Mouse (Mus musculus) Patski (cell line): ENCODE measurements around the gene Rnf167. TPM values are rescaled to one million over a fixed set of nuclear protein-coding genes. Genes with fewer than 3 reads are reported as not detected.
A peak's percentile ranks its signal among the peaks of the same experiment; 100 is the strongest.

Source experiments
- ATAC-seq: fragments of 100-300 bp; one replicate; pipeline ENCODE4 v1.8.0; 2021
- CTCF ChIA-PET: fragments of 350-600 bp; sonication (Branson Sonifier 250); formaldehyde crosslinking; loops from one replicate; lab custom pipeline; 2022; ENCODE audit warnings: inconsistent platforms; lab: Charles Lee
- POLR2A ChIA-PET: fragments of 350-600 bp; sonication (Branson Sonifier 250); formaldehyde crosslinking; loops from one replicate; lab custom pipeline; 2022; ENCODE audit warnings: antibody characterized with exemption, inconsistent platforms; lab: Charles Lee
- DNase-seq: peaks from one replicate; pipeline ENCODE4 v3.0.0-alpha.2; 2011; ENCODE audit warnings: low read depth, low spot score
- H3K27me3 ChIP-seq: fragments of 371-371 bp; one replicate; pipeline ENCODE4 v1.5.1; 2021
- CTCF ChIP-seq: fragments of 100-300 bp; IDR thresholded peaks from one replicate; pipeline ENCODE4 v1.5.1; 2021
- in situ Hi-C: fragments of 300-500 bp; cut with MboI; formaldehyde crosslinking; loops from 3 replicates; pipeline ENCODE4 v1.11.1; 2018; ENCODE audit warnings: low pct_unique_long_range_greater_than_20kb, mixed read lengths
- polyA plus RNA-seq: library from polyadenylated mRNA; unstranded; gene quantifications from one replicate; pipeline ENCODE4 v1.2.3, GENCODE M21; 2021

The Rnf167 gene
- polyA plus RNA-seq, 1 experiment from 2014 or later = 37.0 TPM

DNA sequence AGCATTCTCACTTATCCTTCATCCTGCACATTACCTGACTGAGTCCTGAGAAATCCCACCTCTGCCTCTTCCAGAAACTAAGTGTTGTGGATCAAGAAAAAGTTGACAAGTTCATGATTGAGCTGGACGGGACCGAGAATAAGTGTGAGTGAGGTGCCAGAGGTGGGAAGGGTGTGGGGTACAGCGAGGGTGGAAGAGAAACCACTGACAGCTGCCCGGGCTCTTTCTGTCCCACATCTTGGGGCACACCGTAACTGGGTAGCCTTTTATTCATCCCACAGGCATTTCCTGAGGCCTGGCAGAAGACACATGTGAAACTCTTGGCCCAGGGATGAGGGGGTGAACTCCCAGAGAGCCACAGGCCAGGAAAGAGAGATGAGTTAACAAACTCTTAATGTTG is 11.5 kb downstream of the Rnf167 start:
- in situ Hi-C loops = no loop called here
- ChIA-PET CTCF (no interaction called here), POLR2A (interaction anchor here (6.4 kb wide), 1 partner anchor 9 kb away, joined by 52 read pairs; the partner anchor contains the start of gene Spag7)
- DNase-seq (no peak), ATAC-seq (no peak)
- no peaks in the 10 kb centered on the region for H3K27me3 ChIP-seq
- TF ChIP-seq CTCF = no peak

DNA sequence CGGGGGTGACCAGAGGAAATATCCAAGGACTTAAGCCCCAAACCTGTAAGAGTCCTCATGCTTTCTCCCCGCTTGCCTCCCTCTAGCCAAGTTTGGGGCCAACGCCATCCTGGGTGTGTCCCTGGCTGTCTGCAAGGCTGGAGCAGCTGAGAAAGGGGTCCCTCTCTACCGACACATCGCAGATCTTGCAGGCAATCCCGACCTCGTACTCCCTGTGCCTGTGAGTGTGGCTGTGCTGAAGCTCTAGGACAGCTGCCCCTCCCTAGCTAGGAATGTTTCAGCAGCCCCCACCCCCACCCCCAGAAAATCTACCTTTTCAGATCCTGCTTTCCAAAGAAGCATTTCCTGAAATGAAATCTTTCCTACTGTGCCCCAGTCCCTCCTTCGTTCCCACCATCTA is 11.9 kb downstream of the Rnf167 start:
- ChIA-PET CTCF (interaction anchor here (1.5 kb wide), 1 partner anchor 9 kb away, joined by 4 read pairs; no protein-coding TSS in a partner anchor), POLR2A (interaction anchor here (6.4 kb wide), 1 partner anchor 9 kb away, joined by 52 read pairs; the partner anchor contains the start of gene Spag7)
- TF ChIP-seq CTCF = no peak
- ATAC-seq (no peak), DNase-seq (no peak)
- in situ Hi-C loops = no loop called here
- no peaks in the 10 kb centered on the region for H3K27me3 ChIP-seq

DNA sequence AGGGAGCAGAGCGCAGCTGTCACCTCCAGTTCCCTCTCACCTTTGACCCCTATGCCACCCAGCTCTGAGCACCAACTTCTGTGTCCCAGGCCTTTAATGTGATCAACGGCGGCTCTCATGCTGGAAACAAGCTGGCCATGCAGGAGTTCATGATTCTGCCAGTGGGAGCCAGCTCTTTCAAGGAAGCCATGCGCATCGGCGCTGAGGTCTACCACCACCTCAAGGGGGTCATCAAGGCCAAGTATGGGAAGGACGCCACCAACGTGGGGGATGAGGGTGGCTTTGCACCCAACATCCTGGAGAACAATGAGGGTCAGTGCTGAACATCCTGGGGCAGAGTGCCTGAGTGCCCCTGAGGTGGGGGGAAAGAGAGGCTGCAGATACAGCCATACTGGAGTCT is 13.5 kb downstream of the Rnf167 start:
- no peak for TF ChIP-seq CTCF

DNA sequence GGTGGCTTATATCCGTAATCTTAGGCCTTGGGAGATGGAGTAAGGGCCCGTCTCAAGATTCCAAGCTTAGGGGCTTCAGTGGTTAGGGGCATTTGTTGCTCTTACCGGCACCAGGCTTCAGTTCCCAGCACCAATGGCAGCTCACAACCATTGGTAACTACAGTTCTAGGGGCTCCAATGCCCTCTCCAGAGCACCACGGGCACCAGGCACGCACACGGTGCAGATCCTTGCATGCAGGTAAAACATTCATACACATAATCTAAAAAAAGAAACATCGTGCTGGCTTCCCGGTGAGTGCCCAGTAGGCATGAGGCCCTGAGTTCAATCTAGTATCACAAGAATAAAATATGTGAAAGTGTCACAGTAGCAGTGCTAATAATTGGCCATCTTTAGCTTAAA is 16.1 kb downstream of the Rnf167 start:
- in situ Hi-C loops = no loop called here
- no peak for ATAC-seq
- CTCF ChIA-PET = interaction anchor here (1.0 kb wide), 1 partner anchor 14 kb away, joined by 3 read pairs; no protein-coding TSS in a partner anchor

More for the DNA sequence above, 13.5 kb downstream of the Rnf167 start:
- DNase-seq (no peak), ATAC-seq (no peak)
- POLR2A ChIA-PET = no interaction called here
- no peaks in the 10 kb centered on the region for H3K27me3 ChIP-seq
- CTCF ChIA-PET = no interaction called here
- in situ Hi-C loops = no loop called here

DNA sequence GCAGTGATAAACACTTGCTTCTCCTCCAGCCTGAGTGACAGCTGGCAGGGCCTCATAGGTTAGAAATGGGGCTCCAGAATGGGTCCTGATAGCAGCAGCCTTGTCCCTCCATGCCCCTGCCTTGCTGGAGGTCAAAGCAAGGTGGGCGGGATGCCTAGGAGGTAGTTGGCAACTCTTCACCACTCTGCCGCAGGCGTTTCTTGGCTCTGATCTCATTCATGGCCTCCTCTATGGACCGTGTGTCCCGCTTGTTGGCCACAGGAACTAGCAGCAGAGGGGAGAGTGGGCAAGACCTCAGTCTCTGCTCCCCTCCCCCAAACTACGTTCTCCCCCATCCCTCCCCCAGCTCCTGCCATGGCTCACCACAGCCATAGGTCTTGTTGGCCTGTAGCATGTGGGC is 16.9 kb downstream of the Rnf167 start:
- ATAC-seq (no peak), DNase-seq (no peak)
- in situ Hi-C loops = no loop called here
- no peak for TF ChIP-seq CTCF
- CTCF ChIA-PET = no interaction called here
- POLR2A ChIA-PET = no interaction called here
- no peaks in the 10 kb centered on the region for H3K27me3 ChIP-seq

More for the DNA sequence above, 16.1 kb downstream of the Rnf167 start:
- POLR2A ChIA-PET = interaction anchor here (0.6 kb wide), 1 partner anchor 26 kb away, joined by 6 read pairs; no protein-coding TSS in a partner anchor
- no peak for DNase-seq
- no peaks in the 10 kb centered on the region for H3K27me3 ChIP-seq
- TF ChIP-seq CTCF = no peak

DNA sequence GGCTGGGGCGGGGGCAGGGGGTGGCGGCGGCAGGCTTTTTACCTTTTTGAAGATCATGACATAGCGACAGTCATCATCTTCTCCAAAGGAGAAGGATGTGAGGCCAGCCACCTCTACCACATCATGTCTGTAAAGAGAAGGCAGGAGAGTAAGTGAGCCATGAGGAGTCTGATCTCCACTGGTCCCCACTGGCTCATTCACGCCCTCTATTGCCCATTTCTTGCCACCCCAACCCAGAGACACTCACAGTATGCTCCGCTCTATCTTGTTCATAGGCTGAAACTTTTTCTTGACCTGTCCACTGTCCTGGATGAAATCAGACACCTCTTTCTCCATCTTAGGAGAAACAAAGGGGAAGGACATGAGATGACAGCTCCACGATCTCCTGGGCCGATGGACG is 17.7 kb downstream of the Rnf167 start:
- no peak for TF ChIP-seq CTCF
- DNase-seq = no peak
- no peaks in the 10 kb centered on the region for H3K27me3 ChIP-seq
- POLR2A ChIA-PET = interaction anchor here (6.5 kb wide), 1 partner anchor 8 kb away, joined by 52 read pairs; the partner anchor contains the start of genes Eno3 and Pfn1
- in situ Hi-C loops = no loop called here
- CTCF ChIA-PET = no interaction called here
- ATAC-seq = no peak

DNA sequence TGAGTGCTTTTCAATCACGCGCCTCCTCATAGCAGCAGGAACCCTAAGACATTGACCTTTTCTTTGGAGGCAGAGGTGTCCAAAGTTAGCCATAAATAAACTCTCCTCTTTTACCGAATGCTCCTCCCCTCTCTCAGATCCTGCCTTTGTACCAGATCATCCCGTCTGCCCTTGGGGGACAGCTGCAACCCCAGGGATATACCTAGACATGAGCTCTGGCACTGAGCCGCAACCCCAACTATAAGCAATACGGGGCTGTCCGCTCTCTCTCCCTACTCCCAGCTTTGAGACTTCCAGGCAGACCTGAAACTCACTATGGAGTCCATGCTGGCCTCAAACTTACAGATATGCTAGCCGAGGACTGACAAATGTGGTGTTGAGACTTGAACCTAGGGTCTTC is 19.7 kb downstream of the Rnf167 start:
- DNase-seq (no peak), ATAC-seq (no peak)
- in situ Hi-C loops = no loop called here
- H3K27me3 ChIP-seq = no peaks in the 10 kb centered on the region
- POLR2A ChIA-PET = interaction anchor here (2.4 to 6.5 kb wide), 4 partner anchors 10 to 21 kb away, joined by 11 to 52 read pairs (median 18); partner anchors contain the start of genes Camta2, Eno3, Pfn1 and Rnf167
- TF ChIP-seq CTCF = no peak
- CTCF ChIA-PET = interaction anchor here (1.2 kb wide), 1 partner anchor 20 kb away, joined by 3 read pairs; the partner anchor contains the start of genes Rnf167 and Slc25a11

DNA sequence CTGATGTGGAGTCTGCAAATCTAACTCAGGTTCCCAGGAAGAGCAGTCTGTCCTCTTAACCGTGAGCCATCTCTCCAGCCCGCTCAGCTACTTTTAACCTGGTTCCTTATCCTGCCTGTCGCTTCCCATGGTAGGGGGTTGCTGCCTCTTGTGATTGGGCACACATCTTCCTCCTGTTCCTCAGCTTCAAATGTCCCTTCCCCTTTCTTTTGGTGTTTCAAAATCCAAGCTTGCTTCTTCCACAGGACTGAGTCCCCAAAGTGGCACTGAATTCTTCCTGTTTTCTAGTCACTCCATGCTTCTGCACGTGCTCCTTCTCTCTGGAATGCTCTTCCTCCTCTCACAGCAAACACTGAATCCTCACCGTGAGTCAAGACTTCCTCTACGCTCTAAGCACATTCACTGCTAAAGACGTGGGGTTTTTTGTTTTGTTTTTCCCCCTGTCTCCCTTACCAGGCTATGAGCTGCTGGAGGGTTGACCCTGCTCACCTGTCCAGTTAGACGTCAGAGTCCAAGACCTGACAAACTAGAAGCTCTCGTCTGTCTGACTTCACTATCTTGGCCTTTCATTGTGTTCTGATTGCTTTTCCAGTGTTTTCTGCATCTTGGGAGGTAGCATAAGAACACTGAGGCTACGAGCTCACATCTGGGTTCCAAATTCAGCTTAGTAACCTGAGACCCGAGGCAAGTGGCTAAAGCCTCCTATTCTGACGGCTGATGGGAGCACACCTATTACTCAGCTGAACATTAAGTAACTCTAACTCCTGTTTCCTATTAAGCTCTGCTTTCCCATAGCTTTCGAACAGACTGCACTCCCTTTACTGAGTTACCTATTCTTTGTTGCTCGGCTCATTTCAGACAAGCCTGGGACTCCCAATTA is 20.5 kb downstream of the Rnf167 start:
- POLR2A ChIA-PET = interaction anchor here (0.6 to 6.5 kb wide), 6 partner anchors 10 to 41 kb away, joined by 3 to 52 read pairs (median 13); partner anchors contain the start of genes Camta2, Eno3, Pfn1 and Rnf167
- TF ChIP-seq CTCF = no peak
- DNase-seq (no peak), ATAC-seq (no peak)
- in situ Hi-C loops = no loop called here
- no peaks in the 10 kb centered on the region for H3K27me3 ChIP-seq
- CTCF ChIA-PET = interaction anchor here (1.2 to 1.7 kb wide), 4 partner anchors 8 to 30 kb away, joined by 3 to 5 read pairs (median 4); partner anchors contain the start of genes Eno3, Rnf167 and Slc25a11

DNA sequence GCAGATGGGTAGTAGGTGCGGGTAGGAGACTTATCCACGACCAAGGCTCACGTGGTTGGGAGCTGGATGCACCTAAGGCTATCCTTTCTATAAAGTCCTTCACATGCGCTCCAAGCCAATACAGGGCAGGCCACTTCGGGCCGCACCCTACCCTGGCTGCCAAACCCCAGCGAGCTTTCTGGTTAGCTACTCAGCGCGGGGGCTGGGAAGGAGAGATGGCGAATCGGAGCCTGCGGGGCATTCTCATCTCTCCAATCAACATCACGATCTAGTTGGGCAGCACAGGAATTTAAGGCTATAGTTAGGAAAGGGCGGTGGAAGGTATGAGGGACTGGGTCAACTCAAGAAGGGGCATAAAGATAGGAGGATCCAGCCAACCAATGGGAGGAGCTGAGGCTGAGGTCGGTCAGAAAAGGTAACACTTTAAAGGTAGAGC is 21.3 kb downstream of the Rnf167 start:
- no peaks in the 10 kb centered on the region for H3K27me3 ChIP-seq
- no peak for DNase-seq
- CTCF ChIA-PET = interaction anchor here (0.9 to 1.7 kb wide), 5 partner anchors 9 to 29 kb away, joined by 3 to 7 read pairs (median 4); partner anchors contain the start of gene Eno3
- POLR2A ChIA-PET = interaction anchor here (0.6 to 6.5 kb wide), 6 partner anchors 11 to 40 kb away, joined by 3 to 52 read pairs (median 13); partner anchors contain the start of genes Camta2, Eno3, Pfn1 and Rnf167
- no peak for TF ChIP-seq CTCF
- in situ Hi-C loops = no loop called here
- no peak for ATAC-seq

DNA sequence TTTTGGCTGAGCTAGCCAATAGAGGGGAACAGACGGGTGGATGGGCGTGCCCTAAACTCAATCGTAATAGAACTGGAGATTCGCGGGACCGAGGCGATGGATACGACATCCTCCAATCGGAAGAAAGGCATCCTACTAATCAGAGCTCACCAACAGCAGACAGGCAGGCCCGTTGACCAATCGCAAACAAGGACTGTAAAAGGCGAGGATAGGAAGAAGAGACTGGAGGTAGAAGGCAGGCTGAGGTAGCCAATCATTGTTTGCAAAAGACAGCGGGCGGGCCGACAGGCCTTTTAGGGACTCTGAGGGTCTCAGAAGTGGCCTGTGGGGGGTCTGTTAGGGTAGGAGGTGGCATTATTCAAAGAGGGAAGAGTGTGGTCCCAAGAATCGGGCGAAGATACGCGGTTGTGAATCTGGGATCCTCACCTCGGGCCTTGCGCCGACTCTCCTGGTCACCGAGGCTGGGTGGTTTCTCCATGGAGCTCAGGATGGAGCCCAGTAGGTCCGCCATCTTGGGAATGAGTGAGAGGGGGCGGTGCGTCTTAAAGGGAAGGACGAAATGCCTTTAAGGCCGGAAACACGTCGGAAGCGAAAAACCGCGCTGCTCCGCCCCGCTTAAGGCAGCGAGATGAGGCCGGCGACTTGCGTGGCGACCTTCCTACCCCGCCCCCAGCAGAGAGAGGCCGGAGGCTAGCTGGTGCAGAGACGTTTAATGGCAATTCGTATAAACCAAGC is 21.9 kb downstream of the Rnf167 start, which contains the start of gene Spag7:
Spag7 (minus strand) TSS at position 646 of the 735 bp plus-strand sequence.
- in situ Hi-C loops = no loop called here
- CTCF ChIA-PET = interaction anchor here (0.9 to 1.7 kb wide), 5 partner anchors 9 to 28 kb away, joined by 3 to 7 read pairs (median 4); partner anchors contain the start of gene Eno3
- DNase-seq = peak; percentile 98
- TF ChIP-seq CTCF = no peak
- no peaks in the 10 kb centered on the region for H3K27me3 ChIP-seq
- POLR2A ChIA-PET = interaction anchor here (0.7 to 6.5 kb wide), 7 partner anchors 12 to 1299 kb away, joined by 3 to 52 read pairs (median 11); partner anchors contain the start of genes Camta2, Eno3, Pfn1 and Rnf167
- peak; percentile 91 for ATAC-seq
